Mouse (Mus musculus) cerebellum, postnatal 4 days (tissue): ENCODE results near the gene Reps1.
"Not testable (repeated sequence)": the region's sequence is repeated elsewhere in the genome, so short reads cannot be mapped to it uniquely, and the experiment has no call there.

Experiments
- DNase-seq, 2 experiments: peaks; one replicate each; pipeline ENCODE4 v3.0.0; 2022; ENCODE audit warnings: low spot score in 2 of 2, mixed read lengths in 1 of 2

Reps1 gene

DNA sequence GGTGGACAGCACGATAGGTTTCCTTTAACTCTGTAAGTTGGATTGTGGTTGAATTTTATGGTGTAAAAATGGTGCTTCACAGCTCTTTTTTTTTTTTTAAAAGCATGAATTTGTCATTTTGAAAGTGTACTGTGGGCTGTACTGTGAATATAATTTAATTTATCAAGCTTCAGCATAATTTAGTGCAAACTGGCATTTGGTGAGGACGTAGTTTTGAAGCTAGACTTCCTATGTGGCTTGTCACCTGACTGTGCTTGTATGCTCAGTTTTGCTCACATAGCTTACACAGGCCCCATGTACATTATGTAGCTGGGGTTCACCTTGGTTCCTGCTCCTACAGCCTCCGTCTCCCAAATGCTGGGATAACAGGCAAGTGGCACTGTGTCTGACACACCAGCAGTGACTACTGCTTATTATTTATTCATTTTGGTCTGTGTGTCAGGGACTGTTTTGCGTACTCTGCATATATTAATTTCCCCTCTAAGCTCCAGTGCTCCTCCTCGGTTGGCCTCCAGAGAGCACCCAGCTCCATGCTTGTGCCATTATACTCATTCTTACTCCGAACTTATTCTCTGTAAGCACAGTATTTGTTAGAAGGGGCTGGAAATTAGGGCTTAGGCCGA, 9.1 kb downstream of the Reps1 start:
- DNase-seq = no peak

- no peak for DNase-seq
Measured at GRCm38 (mm10) chr10:18066031-18066439, 10.4 kb downstream of the Reps1 start.

DNA sequence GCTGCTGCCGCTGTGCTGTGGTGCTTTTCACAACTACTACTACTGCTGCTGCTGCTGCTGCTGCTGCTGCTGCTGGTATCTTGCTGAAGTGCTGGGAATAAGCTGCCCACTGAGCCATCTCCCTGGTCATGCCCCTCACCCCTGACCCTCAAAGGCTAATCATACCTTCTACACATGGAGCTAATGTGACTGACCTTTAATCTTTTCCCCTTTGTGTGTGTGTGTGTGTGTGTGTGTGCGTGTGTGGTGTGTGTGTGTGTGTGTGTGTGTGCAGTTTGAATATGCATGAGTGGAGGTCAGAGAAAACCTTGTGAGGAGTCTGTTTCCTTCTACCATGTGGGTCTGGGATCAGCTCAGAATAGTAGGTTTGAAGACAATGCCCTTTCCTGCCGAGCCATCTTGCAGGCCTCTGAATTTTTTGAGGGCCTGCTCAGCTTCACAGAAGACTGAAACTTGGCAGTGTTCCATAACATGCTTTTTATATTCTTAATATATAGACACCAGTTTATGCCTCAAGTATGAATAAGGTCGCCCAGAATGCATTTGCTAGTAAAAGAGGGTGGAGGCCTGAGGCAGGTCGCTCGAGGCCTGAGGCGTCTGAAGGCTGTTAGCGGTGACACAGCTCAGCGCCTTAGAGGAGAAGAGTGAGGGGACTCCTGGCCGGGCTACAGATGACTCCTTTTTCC, 12.2 kb downstream of the Reps1 start:
- no peak for DNase-seq

DNA sequence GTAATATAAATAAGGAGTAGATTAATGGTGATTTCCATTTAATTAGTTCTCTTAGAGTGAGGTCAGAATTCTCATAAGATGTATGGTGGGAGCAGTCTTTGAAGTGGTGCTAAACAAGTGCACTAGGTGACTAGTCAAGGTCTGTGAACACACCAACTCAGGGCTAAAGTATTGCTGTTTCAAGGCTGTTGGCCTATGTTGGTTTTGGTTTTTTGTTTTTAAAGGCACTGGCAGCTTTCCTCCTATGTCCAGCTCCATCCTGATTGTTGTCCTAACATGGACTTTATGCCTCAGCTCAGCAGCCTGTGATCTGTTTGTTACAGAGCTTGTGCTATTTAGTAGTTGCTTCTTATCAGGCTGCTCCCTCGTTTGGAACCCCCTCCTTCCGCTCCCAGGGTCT, 13.2 kb downstream of the Reps1 start:
- DNase-seq = no peak

DNA sequence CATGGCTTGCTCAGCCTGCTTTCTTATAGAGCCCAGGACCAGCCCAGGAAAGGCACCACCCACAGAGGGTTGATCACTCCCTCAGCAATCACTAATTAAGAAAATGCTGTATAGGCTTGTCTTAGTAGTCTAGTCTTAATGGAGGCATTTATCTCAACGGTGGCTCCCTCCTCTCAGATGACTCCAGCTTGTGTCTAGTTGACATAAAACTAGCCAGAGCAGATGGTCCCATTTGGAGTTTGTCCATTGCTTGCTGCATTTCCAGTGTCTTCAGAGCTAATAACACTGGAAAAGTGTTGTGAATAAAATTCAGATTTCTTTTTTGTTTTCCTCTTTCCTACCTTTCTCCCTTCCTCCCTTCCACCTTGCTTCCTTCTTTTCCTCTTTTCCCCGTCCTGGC, 13.9 kb downstream of the Reps1 start:
- no peak for DNase-seq

DNA sequence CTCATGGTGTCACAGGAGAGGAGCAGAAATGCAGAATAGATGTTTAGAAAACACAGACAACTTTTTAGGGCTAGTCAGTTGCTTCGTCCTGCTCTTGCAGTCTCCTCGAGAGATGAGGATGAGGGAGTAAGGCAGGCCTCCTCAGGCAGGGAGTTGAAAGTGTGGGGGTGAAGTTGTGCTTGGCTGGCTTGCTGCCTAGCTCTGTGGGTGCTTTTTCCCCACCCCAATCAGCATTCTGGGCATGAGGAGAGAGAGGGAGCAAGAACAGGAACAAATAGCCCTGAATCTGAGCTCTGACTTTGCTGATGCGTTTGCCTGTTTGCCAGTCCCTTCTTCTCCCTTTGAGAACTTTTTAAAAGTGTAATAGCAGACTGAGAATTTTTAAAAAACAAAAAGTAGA, 14.5 kb downstream of the Reps1 start:
- DNase-seq = peak in 1 of 2 experiments; percentile 16

GRCm38 (mm10) chr10:18070616-18071015, 15.0 kb downstream of the Reps1 start:
- no peak for DNase-seq

DNA sequence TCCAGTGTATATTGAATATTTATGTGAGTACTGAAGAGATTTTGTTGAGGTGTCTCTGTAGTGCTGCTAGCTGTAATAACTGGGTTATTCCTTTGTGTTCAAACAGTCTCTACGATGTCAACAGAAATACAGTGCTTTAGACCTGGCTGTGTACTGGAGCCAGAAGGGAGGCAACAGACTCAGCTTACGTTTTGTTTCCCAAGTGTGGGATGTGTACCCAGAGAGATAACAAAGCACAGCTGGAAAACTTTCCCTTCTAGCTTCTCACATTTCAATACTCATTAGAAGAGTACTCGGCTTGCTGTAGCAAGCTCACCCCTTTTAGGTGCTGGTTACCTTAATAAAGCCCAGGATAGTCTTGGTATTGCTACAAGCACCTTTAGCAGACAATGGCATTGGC, 17.2 kb downstream of the Reps1 start:
- DNase-seq = no peak

- no peak for DNase-seq
Measured at GRCm38 (mm10) chr10:18074383-18075075, 18.9 kb downstream of the Reps1 start.

DNA sequence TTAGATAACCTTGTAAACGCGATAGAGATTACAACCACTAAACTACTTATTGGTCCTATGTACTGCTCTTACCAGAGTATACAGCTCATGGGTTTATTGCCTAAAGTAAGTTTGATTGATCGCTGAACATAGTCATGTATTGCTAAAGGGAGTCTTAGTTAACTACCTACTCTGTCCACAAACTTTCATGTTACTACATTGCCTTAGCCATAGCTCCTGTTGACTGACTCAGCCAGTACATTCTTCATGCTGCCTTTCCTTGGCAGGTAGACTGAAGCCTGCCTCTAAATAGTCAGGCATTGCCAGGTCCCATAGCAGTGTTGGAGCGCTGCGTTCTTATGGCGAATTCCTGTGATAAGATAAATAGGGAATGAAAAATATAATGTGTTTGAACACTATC, 20.2 kb downstream of the Reps1 start:
- no peak for DNase-seq

DNA sequence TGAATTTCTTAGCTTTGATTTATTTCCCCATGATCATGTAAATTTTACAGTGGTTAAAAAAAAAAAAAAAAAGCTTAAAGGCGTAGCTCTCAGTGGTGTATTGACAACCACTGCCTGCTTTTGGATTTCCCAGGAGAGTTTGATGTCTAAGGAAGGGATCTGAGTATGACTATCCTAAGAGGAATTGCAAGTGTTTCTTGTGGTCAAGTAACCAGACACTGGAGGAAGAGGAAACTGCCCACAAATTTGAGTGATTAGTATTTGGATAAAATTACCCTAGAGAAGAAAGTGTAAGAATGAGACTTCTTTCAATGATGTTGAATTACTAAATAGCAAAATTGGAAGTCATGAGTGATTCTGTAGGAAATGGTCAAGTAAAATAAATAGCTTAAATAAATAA, 25.9 kb downstream of the Reps1 start:
- DNase-seq = no peak

- DNase-seq = no peak
Measured at GRCm38 (mm10) chr10:18082772-18083171, 27.1 kb downstream of the Reps1 start.

DNA sequence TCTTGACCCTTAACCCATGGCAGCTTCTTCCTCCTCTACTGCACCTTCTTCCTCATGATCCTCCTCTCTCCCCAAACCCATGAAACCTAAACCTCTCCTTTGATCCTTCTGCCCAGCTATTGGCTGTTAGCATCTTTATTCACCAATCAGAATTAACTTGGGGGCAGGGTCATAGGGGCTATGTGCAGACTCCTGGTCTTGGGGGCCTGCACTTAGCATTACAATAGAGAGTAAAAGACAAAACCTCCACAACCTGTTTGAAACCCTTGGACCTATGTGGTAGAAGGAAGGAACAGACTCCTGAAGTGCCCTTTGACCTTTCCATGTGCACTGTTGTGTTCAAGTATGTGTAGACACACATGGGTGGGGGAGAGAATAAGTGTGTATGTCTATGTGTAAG, 35.0 kb downstream of the Reps1 start:
- DNase-seq = no peak

- DNase-seq = no peak
Measured at GRCm38 (mm10) chr10:18102166-18102565, 46.5 kb downstream of the Reps1 start.

DNA sequence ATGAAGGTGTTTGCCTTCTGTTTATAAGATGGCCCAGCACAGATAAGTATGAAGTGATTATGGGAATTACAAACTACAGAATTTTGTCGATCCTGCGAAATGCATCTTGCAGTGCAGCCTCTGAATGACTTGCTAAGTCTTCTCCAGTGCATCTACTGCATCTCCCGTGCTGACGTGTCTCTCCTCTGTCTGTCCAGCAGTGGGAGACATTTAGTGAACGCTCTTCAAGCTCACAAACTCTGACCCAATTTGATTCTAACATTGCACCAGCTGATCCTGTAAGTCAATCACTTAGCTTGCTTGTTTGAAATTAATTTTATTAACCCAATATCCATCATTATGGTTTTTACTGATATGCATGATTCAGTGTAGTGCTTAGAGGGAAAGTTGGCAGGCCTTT, 51.8 kb downstream of the Reps1 start:
- no peak for DNase-seq

- DNase-seq = no peak
Measured at GRCm38 (mm10) chr10:18110940-18111339, 55.3 kb downstream of the Reps1 start.

- no peak for DNase-seq
Measured at GRCm38 (mm10) chr10:18113473-18114093, 57.9 kb downstream of the Reps1 start.

- DNase-seq = no peak
Measured at GRCm38 (mm10) chr10:18118336-18118735, 62.7 kb downstream of the Reps1 start.

DNA sequence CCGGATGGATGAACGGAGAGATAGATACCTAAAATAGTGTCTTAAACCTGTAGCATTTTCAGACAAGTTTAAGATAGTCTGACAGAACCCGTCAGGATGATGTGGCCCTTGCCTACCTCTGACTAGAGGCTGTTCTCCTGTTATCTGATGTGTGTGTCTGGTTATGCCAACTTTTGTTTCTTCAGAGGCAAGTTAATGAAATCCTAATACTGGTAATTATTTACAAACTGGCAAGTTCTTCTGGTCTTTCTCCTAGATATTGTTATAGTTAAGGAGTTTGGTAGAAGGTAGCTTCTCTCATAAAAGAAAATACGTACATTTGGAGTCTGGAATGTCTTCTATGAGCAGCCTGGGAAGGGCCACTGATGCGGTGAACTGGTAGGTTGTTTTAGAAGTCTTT, 74.6 kb downstream of the Reps1 start:
- no peak for DNase-seq

DNA sequence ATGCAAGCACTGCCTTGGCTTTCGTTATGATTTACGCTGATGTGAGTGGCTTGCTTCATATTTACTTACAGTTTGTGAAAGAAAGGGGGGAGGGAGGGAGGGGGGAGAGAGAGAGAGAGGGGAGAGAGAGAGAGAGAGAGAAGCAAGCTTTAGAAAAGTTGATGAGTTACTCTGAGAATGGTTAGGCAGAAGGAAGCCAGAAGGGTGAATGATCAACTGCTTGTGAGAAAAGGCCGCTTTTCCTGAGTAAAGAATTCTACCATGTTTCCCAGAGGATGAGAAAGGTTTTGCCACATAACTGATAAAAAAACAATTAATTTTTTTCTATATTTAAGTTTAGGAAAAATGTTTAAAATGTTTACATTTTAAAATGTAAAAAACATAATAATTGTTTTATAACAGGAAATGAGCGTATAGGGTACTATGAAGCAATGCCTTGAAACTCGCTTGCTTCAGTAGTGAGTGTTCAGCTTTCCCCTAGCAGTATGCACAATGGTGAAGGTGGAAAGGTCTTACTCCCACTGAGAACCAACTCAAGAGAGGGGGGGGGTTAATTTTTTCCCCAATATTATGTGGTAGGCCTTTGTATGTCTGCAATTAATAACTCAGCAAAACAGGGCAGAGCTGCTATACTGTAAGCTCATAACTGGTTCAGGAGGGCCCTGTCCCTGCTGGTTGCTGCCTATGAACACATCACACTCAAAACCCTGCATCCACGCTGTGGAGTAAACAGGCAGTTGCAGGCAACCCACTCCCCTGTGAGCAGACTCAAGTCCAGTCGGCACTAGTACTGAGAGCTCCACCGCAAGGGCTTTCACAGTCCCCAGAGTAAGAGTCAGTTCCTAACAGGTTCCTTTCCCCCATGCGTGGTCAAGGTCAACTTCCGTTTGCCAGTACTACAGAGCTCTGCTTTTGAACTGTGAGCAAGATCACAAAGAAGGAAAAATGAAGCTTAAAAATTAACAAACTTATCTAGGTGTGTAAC, 76.3 kb downstream of the Reps1 start:
- no peak for DNase-seq

DNA sequence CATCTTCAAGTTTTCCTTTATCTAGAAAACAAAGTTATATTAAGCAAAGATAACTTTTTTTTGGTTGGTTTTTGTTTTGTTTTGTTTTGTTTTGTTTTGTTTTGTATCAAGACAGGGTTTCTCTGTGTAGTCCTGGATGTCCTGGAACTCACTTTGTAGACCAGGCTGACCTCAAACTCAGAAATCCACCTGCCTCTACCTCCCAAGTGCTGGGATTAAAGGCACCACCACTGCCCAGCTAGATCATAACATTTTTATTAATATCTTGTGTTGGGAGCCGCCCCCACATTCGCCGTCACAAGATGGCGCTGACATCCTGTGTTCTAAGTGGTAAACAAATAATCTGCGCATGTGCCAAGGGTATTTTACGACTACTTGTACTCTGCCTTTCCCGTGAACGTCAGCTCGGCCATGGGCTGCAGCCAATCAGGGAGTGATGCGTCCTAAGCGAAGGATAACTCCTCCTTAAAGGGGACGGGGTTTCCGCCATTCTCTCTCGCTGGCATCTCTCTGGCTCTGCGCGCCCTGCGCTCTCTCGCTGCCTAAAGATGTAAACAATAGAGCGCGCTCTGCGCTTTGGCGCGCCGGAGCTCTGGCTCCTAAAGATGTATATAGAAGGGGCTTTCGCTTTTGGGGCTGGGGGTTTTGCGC, 83.3 kb downstream of the Reps1 start:
- DNase-seq = not testable (repeated sequence)
